Mouse (Mus musculus) heart, postnatal 25 days (tissue): ENCODE measurements around the gene Tbrg4. TPM values are rescaled to one million over a fixed set of nuclear protein-coding genes. Genes with fewer than 3 reads are reported as not detected.
"Not testable (repeated sequence)": the region's sequence is repeated elsewhere in the genome, so short reads cannot be mapped to it uniquely, and the experiment has no call there.

Experiments
- DNase-seq: peaks from one replicate; pipeline ENCODE4 v3.0.0; 2022; ENCODE audit warnings: low spot score
- intact Hi-C: fragments of 180-260 bp; cut with DNase I; formaldehyde crosslinking; loops from one replicate; pipeline ENCODE4 v1.15.1; 2025
- total RNA-seq, 2 experiments: library from RNA; stranded (reverse); gene quantifications; 2 replicates each; pipeline ENCODE4 v1.2.3; 2021

The Tbrg4 gene
- total RNA-seq = 100 to 1,000 TPM in 1 of 2 experiments, 10 to 100 TPM in 1; 98.2 to 109 TPM

- intact Hi-C loops = loop anchor here (2.0 to 5.0 kb wide), 3 partner anchors 78 to 151 kb away; partner anchors contain the start of genes Ccm2 and Purb
- DNase-seq = peak; percentile 87
Observed at GRCm38 (mm10) chr11:6625478-6626387, at the start of gene Tbrg4. Tbrg4 (minus strand) TSS chr11:6626067.

DNA sequence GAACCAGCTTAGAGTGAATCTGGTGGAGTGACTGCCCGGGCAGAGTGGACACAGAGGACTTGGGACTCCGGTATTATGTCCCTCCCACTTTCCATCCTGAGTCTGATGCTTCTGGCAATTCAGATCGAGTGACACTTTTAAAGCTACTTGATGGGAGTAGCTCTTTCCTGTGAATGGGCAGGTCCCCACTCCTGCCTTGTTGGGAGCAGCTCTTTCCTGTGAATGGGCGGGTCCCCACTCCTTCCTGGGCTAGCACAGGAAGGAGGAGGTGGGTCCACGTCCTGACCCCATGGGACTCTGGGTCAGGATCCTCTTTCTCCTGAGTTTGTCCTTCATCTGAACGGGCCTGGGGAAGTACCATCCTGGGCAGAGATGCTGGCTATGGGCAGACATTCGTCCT is 49.5 kb upstream of the Tbrg4 start:
- peak; percentile 36 for DNase-seq
- intact Hi-C loops = loop anchor here (5.0 kb wide), 1 partner anchor 92 kb away; no protein-coding TSS in a partner anchor

DNA sequence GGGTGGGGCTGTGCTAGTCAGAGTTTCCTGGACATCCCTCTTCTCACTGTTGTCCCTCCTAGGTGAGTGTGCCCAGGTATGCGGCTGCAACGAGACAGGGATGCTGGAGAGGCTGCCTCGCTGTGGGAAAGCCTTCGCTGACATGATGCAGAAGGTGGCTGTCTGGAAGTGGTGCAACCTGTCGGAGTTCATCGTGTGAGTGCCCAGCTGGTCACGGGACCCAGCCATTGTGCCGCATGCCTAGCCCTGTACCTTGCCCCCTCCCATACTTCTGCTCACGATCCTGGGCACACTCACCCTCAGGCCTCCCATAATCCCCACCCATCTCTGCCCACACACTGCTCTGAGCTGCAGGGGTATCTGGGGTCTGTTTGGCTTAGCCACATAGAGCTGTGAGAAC is 48.8 kb upstream of the Tbrg4 start:
- intact Hi-C loops = loop anchor here (5.0 kb wide), 1 partner anchor 93 kb away; no protein-coding TSS in a partner anchor
- no peak for DNase-seq

- intact Hi-C loops = no loop called here
- no peak for DNase-seq
Observed at GRCm38 (mm10) chr11:6670826-6671225, 45.0 kb upstream of the Tbrg4 start.

DNA sequence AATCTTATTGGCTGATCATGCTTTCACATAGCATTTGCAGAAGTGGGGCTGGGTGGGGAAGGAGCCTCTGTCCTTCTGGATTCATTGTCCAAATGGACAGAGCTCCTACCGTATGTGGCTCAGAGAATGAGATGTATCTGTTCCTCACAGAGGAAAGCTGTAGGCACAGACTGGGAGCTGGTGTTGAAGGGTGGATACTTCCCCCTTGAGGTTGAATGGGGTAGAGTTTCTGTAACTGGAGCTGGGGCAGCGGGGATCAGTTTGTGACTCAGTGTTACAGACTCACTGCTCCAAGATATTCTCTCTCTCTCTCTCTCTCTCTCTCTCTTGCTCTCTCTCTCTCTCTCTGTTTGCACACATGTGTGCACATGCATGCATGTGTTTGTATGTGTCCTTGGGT is 44.2 kb upstream of the Tbrg4 start:
- intact Hi-C loops = no loop called here
- DNase-seq = no peak

GRCm38 (mm10) chr11:6669041-6669440 is 43.2 kb upstream of the Tbrg4 start:
- DNase-seq = no peak
- intact Hi-C loops = no loop called here

GRCm38 (mm10) chr11:6666634-6667033 is 40.8 kb upstream of the Tbrg4 start:
- no peak for DNase-seq
- intact Hi-C loops = no loop called here

- DNase-seq = no peak
- intact Hi-C loops = no loop called here
Observed at GRCm38 (mm10) chr11:6661206-6661605, 35.3 kb upstream of the Tbrg4 start.

- DNase-seq = no peak
- intact Hi-C loops = loop anchor here (10.0 kb wide), 1 partner anchor 47 kb away; no protein-coding TSS in a partner anchor
Observed at GRCm38 (mm10) chr11:6658271-6658670, 32.4 kb upstream of the Tbrg4 start, which contains the start of gene Ramp3. Ramp3 (plus strand) TSS chr11:6658521.

DNA sequence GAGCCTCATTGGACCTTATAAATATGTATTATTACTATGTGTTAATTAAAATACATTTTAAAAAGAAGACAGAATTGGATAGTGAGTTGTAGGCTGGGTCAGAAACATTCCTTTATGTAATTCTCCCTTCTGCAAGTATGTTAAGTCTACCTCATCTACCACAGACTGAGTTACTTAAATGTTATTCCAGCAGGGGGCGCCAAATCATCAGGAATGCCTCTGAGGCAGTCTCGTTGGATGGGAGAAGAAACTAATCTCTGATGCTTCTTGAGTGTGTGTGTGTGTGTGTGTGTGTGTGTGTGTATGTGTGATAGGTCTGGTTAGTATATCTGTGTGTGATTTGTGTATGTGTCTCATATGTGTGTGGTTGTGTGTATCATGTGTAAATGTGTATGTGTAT is 29.0 kb upstream of the Tbrg4 start:
- intact Hi-C loops = loop anchor here (1.0 to 10.0 kb wide), 3 partner anchors 50 to 484 kb away; no protein-coding TSS in a partner anchor
- DNase-seq = no peak

- intact Hi-C loops = loop anchor here (10.0 kb wide), 1 partner anchor 52 kb away; no protein-coding TSS in a partner anchor
- DNase-seq = not testable (repeated sequence)
Observed at GRCm38 (mm10) chr11:6652978-6653377, 27.1 kb upstream of the Tbrg4 start.

DNA sequence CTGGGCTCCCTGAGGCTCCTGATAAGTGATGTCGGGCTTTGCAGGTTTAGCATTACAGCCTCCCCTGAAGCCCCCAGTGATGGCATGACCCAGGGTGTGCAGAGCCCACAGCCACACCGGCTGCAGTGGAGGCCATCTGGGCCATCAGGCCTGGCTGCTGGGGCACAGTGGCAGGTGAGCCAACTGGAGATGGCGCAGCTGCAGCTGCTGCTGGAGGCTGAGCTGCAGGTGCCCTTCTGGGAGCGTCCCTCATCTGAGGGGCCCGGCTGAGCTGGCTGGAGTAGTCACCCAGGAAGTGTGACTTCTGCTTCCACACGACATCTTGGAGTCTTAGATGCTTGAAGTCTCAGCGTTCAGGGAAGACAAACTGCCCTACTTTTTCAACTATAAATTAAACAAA is 24.7 kb upstream of the Tbrg4 start:
- intact Hi-C loops = loop anchor here (10.0 kb wide), 1 partner anchor 54 kb away; no protein-coding TSS in a partner anchor
- DNase-seq = no peak

- no peak for DNase-seq
- intact Hi-C loops = no loop called here
Observed at GRCm38 (mm10) chr11:6647831-6648724, 22.2 kb upstream of the Tbrg4 start.

- intact Hi-C loops = no loop called here
- DNase-seq = no peak
Observed at GRCm38 (mm10) chr11:6644566-6644965, 18.7 kb upstream of the Tbrg4 start.

- DNase-seq = no peak
- intact Hi-C loops = no loop called here
Observed at GRCm38 (mm10) chr11:6639072-6639471, 13.2 kb upstream of the Tbrg4 start.

GRCm38 (mm10) chr11:6638537-6638936 is 12.7 kb upstream of the Tbrg4 start, which contains the start of gene Wap:
Wap (minus strand) TSS chr11:6638637.
- intact Hi-C loops = no loop called here
- DNase-seq = no peak

- DNase-seq = no peak
- intact Hi-C loops = no loop called here
Observed at GRCm38 (mm10) chr11:6636150-6636549, 10.3 kb upstream of the Tbrg4 start.

DNA sequence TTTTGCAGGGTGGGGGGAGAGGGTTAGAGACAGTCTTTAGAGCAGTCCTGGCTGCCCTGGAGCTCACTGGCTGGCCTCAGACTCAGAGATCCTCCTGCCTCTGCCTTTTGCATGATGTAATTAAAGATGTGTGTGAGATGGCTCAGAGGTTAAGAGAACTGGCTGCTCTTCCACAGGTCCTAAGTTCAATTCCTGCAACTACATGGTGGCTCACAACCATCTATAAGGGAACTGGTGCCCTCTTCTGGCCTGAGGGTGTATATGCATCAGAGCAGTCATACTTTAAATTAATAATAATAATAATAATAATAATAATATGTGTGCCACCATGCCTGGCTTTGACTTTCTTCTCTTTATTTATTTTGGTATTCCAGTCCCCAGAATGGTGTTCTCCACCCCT is 3.8 kb upstream of the Tbrg4 start:
- intact Hi-C loops = loop anchor here (5.0 kb wide), 2 partner anchors 82 to 102 kb away; partner anchors contain the start of gene Ccm2
- DNase-seq = no peak

DNA sequence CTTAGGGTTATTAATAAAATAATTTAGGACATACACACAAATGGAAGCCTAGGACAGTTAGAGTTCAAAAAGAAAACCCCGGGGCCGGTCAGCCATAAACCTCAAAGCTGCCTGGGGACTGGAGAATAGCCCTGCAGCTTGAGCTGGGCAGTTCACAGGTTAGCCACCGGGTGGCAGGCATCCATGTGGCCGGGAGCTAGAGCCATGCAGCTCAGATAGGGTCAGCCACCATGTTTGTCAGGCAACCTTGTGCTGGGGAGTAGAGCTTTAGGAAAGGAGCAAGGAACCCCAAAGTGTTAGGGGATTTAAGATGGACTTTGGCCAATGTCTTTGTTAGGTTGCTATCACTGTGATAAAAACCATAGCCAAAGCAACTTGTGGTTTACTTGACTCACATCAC is 2.7 kb upstream of the Tbrg4 start:
- intact Hi-C loops = loop anchor here (5.0 kb wide), 2 partner anchors 81 to 101 kb away; partner anchors contain the start of gene Ccm2
- no peak for DNase-seq

- intact Hi-C loops = loop anchor here (2.0 to 5.0 kb wide), 3 partner anchors 80 to 153 kb away; partner anchors contain the start of genes Ccm2 and Purb
- DNase-seq = no peak
Observed at GRCm38 (mm10) chr11:6627731-6628130, 1.9 kb upstream of the Tbrg4 start.
